Mouse (Mus musculus) common myeloid progenitor, adult 5-6 weeks (primary cell): ENCODE measurements around the gene Hsd17b7. TPM values are rescaled to one million over a fixed set of nuclear protein-coding genes. Genes with fewer than 3 reads are reported as not detected.
"Not testable (repeated sequence)": the region's sequence is repeated elsewhere in the genome, so short reads cannot be mapped to it uniquely, and the experiment has no call there.

Experiments
- ATAC-seq: replicated peaks from 2 replicates; pipeline ENCODE4 v1.8.0; 2016; ENCODE audit warnings: low read depth, mild to moderate bottlenecking, moderate TSS enrichment, inconsistent platforms; ENCODE audit not compliant: poor library complexity, severe bottlenecking
- total RNA-seq: library from RNA; stranded (forward); fragments of 200-1000, 187-1606 nt; gene quantifications from 2 replicates; pipeline ENCODE4 v1.2.3, GENCODE M21; 2017

Gene Hsd17b7
- 3.3 and 9.4 TPM in 2 replicates for total RNA-seq

DNA sequence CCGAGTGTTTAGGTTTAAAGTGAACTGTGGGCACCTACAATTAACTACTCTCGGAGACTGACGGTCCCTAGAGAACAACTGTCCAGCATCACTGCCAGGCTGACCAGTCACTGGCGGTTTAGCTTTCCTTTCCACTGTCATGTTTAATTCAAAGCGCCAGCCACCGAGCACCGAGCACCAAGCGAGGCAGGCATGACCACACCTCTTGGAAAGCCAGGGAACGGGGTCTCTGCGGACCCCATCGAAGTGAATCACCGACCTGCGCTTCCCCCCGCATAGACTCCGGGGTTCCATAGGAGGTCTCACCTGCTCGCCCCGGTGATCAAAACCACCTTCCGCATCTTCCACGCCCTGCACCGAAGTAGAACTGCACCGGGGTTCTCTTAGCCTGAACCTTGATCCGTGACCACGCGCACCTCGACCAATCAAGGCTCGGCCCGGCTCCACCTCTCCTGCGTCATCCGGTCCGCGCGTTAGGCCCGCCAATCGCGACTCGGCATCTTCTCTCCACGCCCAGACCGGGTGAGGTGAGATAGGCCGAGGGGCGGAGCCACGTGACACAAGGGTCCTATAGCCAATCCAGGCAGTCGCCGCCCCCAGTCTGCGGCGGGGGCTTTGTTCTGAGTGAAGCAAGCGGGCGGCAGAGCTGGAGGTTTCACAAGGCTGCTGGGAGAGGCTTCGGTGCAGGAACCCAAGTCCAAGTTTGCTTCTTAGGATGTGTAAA is at the start of gene Hsd17b7:
Gene Hsd17b7 (minus strand): TSS at position 450 of the 724 bp plus-strand sequence.
- ATAC-seq = peak; percentile 98

DNA sequence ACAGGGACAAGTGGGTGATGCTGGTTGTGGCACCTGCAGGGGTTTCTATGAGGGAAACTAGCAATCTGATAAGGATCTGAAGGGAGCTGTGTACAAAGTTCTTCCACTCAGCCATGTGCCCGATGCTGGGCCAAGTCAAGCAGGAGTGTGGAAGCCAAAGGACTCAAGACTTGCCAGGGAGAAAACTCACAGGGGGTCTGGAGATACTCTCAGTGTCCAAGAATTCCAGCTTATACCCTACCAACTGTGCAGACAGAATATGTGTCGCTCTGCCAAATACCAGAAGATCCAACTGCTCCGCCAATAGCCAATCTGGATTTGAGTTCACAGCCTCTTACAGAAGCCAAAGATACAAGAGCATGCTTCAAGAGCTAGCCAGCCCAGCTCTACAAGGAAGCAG is 45.7 kb upstream of the Hsd17b7 start:
- no peak for ATAC-seq

DNA sequence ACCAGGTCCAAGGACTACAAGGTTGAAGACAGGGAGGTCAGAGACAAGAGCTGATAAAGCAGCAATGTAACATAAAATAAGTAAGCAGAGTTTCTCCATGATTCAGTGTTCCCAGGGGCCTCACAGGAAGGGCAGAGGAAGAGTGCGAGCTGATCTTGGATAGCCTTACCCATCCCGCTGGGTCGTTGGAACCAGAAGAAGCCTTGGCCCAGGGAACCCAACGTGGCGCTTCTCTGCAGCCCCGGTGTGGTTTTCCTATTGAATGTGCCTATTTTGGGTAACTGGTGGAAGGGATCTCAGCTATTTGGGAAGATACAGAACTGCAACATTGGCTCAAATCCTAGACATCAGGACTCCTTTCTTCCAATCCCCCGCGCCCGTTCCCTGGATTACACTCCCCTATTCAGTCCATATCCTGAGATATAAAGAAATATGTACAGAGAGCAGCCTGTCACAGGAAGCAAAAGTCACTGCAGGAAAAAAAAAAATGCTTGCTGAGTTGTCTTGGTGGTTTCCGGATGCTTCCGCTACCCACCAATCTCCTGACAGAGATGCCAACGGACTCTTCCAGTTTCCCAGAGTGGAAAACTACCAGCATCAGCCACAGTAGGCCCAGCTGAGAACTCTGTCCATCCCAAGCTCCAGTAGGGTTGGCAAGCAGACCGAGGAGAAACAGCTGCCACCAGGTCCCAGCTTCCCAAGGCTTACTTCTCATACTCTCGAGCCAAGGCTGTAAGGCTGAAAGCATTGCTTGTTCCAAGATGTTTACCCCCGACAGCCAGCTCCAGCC is 41.9 kb upstream of the Hsd17b7 start:
- no peak for ATAC-seq

DNA sequence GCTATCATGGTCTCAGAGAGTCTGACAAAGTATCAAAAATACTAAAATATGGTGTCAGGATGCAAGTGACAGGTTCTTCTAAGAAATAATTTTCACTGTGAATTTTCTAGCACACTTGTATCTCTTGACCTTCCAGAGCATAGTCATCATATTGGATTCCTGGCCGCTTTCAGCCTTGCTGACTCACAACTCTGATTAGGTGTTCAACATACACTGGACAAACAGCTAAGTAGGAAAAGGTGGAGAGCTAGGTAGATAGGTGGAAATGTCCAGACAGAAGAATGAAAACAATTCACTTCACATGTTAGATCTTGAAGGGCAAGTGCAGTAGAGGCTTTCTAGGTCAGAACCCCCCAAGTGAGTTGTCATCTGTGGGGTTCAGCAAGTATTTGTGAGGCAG is 40.3 kb upstream of the Hsd17b7 start:
- ATAC-seq = no peak

DNA sequence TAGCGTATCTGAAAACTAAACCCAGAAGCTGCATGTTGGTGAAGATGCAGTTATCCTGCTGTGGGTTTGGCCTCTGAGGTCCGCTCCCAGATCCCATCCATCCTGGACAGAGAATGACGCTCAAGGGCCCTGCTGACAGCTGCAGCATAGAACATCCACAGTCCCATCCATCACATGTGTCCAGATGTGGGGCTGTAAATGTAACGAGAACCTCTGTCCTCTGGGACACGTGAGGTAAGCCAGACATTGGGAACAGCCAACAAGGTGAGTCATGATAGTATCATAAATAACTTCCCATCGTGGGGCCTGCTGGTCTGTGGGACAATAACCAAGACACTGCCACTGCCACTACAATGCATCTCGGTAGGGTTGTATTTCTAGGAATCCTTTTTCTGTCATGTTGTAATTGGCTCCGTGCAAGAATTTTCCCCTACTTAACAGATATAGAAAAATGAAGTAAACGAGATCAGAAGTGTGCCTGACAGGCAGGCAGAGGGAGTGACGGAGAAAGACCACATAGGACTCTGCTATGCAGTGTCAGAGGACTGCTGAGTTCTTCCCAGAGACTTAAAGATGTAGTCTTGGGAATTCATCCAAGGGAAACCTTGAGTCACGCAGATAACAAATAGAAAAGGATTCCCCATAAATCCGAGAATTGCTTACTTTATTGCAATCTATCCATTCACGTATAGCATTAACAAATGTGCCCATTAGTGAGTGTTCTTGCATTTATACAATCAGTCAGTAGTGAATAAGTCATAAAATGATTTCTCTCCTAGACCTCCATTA is 39.6 kb upstream of the Hsd17b7 start:
- no peak for ATAC-seq

DNA sequence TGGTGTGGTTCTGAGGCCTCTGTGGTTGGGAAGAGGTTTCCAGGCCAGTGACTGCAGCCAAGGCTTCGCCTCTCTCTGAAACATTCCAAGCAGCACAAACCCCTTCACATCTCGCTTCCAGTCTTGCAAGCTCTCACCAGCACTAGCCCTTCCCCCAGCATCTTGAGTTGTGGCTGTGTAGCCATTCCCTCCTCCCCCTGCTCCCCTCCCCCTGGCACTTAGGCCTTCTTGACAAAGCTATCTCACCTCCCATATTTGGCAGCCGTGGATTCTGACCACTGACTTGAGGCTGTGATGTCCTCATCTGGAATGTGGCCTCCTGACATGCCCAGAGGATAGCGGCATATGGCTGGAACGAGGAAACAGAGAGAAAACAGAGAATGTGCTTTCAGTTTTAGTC is 37.5 kb upstream of the Hsd17b7 start:
- ATAC-seq = no peak

DNA sequence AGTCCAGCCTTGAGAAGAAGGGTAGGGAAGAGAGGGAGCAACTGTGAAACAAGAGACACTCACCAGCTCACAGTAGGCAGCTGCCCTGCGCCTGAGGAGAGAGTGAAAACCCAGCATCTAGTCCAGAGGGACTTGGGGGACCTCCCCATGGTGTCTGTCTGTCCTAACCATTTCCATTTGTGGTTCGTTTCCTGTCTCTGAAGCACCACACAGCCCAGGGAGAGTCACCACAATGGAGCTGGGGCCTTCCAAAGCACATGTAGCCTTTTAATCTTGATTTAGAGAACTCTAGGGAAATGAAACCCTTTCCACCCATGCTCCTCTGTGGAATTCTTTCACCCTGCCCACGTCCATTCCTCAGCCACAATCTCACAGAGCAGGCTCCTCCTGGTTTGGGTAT is 36.3 kb upstream of the Hsd17b7 start:
- ATAC-seq = no peak

DNA sequence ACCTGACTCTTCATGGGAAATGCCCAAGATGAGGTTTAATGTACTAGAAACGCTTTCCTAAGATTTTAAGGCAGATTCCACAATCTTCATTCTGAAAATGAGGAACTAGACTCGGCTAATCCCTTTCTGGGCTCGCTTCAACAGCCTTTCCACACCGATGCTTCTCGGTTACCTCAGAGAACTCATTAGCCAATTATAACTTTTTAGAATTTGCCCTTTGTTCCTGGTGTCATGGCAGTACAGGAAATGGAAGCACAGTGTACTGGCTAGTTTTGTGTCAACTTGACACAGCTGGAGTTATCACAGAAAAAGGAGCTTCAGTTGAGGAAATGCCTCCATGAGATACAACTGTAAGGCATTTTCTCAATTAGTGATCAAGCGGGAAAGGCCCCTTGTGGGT is 24.9 kb upstream of the Hsd17b7 start:
- not testable (repeated sequence) for ATAC-seq

DNA sequence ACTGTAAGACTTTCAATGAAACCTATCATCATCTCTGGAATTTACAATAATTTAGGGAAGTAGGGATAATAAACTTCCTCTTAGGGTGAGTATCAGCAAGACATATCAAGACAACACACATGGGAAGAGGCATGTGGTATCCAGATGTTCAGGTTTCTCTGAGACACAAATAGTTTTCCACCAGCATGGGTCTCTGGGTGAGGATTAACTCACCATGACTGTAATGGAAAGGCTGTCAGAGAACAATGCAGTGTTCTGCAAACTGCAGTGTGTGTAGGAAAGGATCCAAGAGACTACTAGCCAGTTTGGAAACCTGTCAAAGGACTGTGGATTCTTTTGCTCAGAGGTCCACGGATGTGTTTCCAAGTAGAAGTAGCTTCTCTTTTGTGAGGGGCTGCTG is 17.1 kb upstream of the Hsd17b7 start:
- ATAC-seq = no peak

DNA sequence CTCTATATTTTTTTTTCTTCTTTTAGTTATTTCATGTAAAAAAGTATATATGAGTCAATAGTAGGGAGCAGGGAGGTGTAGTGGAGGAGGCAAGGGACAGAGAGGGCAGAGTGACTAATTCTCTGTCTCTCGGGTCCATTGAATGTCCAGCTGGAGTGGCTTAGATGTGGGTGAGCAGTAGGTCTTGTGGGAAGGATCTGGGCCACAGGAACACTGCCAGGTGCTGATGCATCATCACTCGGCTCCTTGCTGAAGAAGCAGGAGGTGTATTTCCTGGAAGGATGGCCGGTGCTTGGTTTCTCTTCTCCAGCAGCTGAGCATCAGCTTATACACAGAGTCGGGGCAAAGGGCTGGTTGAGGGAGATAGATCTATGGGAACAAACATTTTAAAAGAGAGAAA is 8.6 kb upstream of the Hsd17b7 start:
- no peak for ATAC-seq

DNA sequence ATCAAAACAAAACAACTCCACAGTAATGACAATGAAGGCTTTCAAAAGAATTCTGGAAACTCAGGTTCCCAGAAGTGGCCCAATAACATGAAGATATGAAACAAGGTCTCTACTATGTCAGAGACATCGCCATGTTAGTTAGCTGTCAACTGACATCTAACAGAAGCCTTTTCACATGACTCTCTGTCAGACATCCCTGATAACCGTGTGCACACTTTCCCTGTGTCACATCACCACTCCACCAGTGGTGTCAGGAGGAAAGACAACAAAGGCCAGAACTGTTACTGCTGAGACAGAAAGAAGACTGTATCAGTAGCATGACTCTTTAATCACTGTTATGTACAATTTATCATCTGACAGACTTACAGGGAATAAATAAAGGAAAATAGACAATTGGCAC is 3.0 kb upstream of the Hsd17b7 start:
- ATAC-seq = no peak

DNA sequence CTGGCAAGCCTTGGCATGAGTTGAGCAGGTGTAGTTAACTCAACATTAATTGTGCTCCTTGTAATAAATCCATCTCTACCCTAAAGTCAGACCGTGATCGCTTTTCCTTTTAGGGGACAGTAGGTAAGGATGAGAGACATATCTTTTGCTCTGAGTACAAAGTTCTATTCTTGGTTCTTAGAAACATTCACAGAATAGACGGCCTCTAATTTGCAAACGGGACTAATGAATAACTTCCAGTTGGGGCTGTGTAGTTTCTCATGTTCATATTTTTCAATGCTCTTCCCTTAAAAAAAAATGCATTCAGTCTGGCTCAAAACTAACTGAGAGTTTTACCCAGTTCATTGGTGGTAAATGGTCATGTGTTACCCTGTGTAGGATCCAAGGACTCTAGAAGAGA is 1.9 kb upstream of the Hsd17b7 start:
- ATAC-seq = no peak

DNA sequence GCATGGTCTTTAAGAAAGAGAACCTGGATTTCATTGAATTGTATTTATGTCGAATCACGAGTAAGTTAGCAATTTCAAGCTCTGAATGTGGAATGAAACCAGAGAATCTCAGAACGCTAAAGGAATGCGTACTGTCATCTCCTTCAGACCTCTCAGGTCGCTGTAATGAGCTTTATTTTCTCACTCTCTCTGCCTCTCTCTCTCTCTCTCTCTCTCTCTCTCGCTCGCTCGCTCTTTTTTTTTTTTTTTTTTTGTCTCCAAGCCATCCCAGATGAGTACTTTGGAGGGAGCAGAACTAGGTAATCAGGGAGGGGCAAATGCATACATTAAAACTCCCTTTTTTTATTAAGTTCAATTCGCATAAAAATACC is 460 bp upstream of the Hsd17b7 start:
- peak; percentile 37 for ATAC-seq

DNA sequence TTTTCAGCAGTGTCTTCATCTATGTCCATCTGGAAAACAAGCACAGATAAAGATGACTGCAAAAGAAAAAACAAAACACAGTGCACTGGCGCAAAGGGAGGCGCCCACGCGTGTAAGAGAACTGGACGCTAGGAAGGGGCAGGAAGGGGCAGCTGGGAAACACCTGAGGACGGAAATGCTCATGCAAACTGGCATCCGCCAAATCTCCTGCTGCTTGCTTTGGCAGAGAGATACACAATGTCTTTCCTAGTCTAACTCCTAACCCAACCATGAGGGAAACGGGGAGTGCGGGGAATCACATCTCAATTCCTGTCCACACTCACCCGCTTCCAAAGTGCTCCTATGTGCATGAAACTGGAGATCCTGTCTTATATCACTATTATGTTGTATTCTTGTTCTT is 15.9 kb downstream of the Hsd17b7 start:
- ATAC-seq = no peak

DNA sequence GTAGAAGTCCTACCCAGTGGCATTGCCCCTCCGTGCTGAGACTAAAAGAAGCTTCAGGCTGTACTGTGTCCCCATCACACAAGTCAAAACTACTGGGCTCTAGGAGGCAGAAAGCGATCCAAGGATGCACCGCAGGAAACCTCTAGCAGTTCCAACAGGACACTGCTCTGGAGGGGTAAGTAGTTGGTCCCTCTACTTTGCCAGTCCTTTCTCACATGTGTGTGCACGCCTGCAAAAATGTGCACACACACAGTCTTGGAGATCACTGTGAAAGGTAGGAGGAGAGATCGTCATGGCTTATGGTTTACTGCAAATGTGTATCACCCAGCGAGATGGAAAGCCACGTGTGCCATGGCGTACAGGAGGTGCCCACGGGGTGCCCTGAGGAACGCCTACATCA is 16.4 kb downstream of the Hsd17b7 start:
- ATAC-seq = no peak

DNA sequence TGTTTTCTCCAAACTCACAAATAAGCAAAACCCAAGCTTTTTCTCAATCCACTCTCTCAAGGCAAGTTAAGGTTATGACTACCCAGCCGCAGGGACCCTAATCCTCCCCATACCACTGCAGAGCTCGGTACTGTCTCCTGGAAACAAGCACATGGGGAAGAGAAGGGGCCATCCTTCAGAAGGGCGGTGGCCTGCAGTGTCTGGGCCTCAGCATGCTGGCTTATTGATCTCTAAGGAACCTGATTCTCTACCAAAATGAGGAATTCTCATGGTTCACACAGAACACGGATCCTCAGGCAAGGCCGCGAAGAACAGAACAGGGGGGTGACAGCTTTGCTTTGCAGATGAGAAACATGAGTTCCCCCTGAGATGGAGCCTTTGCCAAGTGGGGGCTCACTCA is 17.5 kb downstream of the Hsd17b7 start:
- ATAC-seq = no peak

DNA sequence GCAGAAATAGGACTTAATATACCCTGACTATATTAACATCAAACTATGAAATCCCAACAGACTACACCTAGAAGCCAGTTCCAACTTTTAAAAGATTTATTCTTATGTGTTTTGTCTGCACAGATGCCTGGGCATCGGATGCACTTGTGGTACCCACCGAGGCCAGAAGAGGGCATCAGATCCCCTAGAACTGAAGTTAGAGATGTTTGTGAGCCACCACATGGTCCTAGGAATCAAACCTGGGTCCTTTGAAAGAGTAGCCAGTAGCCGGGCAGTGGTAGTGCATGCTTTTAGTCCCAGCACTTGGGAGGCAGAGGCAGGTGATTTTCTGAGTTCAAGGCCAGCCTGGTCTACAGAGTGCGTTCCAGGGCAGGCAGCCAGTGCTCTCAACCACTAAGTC is 18.4 kb downstream of the Hsd17b7 start:
- 0 out of 2 replicates have a peak, but pooled peaks have one; percentile 32 for ATAC-seq

DNA sequence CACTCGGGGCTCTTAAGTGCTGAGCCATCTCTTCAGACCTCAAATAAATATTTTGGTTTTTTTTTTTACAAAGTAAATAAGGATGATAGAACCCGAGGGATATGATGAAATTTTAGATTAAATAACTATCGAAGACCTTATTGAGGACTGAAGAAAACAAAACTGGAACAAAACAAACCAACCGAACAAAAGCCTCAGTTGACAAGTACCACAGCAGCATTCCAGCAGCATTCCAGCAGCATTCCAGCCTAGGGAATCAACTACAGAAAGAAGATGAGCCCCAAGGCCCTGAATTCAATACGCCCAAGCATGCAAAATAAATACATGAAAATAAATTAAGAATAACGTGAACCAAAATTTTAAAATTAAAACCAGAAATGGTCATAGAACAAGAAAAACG is 19.1 kb downstream of the Hsd17b7 start:
- ATAC-seq = no peak

DNA sequence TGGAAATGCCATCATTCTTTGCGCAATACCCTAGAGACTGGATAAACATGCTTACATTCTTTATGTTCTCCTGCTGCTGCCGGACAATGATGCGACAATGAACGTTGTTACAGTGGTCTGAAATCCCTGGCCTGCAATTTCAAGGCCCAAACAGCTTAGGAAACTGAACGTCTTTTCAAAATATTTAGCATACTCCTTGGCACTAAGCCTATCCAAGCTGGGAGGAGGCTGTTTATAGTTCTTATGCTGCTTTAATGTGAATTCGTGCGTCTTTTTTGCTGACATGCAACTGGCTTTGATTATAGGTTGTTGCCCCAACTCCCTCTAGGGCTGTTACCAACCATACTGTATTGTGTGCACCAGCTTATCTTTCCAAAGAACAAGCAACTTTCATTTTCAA is 20.2 kb downstream of the Hsd17b7 start:
- ATAC-seq = no peak

DNA sequence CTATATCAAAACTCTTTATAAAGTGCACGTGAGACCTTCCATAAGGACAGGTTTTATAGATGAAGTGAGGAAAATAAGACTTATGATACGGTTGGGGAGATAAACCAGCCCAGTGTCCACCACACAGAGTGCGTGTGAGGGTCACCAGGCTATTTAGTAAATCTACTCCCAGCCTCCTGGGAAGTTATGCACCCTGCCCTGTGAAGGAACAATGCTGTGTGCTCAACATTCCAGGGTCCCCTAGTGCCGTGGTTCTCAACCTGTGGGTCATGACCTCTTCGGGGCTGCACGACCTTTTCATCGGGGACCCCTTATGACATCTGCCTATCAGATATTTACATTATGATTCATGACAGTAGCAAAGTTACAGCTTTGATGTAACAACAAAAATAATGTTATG is 20.8 kb downstream of the Hsd17b7 start:
- ATAC-seq = no peak

DNA sequence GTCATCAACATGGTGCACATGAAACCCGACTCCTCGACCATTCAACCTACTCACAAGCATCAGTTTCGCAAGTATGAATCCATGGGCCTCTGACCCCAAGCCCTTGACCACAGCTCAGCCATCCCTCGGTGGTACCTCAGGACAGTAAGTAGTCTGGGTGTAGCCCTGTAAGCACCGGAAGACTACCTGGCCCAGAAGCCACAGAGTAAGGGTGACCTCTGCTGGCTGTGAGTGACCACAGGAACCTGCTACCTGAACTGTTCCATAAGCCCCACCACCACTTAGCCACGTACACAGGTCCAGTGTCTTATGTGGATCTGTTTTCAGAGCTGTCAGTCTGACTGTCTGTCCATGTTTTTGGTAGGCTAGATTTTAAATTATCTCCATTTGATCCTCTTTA is 21.4 kb downstream of the Hsd17b7 start:
- no peak for ATAC-seq
